Mouse (Mus musculus): ENCODE measurements around the gene Lsm14a. TPM values are rescaled to one million over a fixed set of nuclear protein-coding genes. Genes with fewer than 3 reads are reported as not detected.

Gene Lsm14a
- polyA plus RNA-seq, 1 experiment, result 55.9 TPM

DNA sequence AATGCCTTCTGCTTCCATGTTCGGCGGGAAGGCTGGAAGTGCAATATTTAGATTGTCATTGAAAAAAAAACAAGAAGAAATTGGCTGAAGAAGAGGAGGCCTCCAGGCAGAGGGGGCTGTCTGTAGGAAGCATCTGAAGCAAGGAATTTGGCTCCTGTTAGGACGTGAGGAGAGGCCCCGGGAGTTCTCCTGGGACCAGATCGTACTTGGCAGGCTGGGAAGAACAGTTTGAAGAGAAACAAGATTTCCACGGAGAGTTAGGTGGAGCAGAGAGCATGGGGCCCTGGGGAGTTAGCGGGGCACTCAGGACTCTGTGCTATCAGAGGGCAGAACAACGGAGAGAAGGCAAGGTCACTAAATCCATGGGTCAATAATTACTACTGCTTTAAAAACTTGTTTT is 69.8 kb downstream of the Lsm14a start:
- peaks cover under 1% of the 10 kb centered on the region for H3K4me1 ChIP-seq (ENCODE audit: control insufficient read depth, insufficient read depth, low read length)
- no peak overlapping the region for H3K27ac ChIP-seq (ENCODE audit: insufficient read depth, low read length)
- TF ChIP-seq CTCF (IDR thresholded peaks at IDR 0.05; ENCODE audit: extremely low read depth, insufficient read depth, low read length), result no peak
- TF ChIP-seq POLR2A (IDR thresholded peaks at IDR 0.05; ENCODE audit: extremely low read depth, insufficient read depth, low read length), result no peak
- H3K4me3 ChIP-seq (ENCODE audit: insufficient read depth, low read length), result no peak overlapping the region

DNA sequence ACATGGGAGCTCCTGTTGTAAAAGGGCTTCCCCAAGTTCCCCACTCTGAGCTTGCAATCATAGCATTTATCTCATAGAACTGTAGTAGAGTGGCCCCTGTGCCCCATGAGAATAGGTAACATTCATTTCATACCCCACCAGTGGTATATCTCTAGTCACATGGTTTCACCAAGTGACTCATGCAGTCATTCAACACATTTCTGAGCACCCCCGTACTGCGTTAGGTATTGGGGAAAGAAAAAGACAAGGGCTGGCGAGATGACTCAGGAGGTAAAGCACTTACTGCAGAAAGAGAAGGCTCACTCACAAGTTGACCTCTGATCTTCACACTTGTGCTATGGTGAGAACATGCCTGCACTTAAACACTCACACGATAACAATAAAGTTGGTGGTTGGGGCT is 71.2 kb downstream of the Lsm14a start:
- TF ChIP-seq CTCF (IDR thresholded peaks at IDR 0.05; ENCODE audit: extremely low read depth, insufficient read depth, low read length), result no peak
- no peak for TF ChIP-seq POLR2A (IDR thresholded peaks at IDR 0.05; ENCODE audit: extremely low read depth, insufficient read depth, low read length)
- Histone ChIP-seq H3K27ac (ENCODE audit: insufficient read depth, low read length) (no peak overlapping the region), H3K4me3 (ENCODE audit: insufficient read depth, low read length) (no peak overlapping the region), H3K4me1 (ENCODE audit: control insufficient read depth, insufficient read depth, low read length) (peaks cover 2% of the 10 kb centered on the region)

DNA sequence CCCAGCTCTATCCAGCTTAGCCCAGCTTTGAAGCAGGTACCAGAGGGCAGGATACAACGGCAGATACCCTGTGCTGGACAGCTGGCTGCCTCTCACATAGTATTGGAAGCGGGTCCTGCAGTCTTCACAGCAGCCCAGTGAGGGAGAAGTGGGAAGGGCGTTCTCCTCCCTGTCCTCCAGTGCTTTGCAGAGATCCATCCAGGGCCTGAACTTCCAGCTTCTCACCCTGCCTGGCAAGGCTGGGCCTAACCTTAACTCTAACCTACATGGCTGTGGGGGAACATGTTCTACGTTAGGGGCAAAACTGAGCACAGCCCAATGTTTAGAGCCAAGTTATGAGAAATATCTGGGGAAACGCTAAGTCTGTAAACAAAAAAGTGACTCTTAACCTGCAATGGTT is 72.0 kb downstream of the Lsm14a start:
- Histone ChIP-seq H3K4me1 (ENCODE audit: control insufficient read depth, insufficient read depth, low read length) (peaks cover 2% of the 10 kb centered on the region), H3K4me3 (ENCODE audit: insufficient read depth, low read length) (no peak overlapping the region), H3K27ac (ENCODE audit: insufficient read depth, low read length) (no peak overlapping the region)
- TF ChIP-seq CTCF (IDR thresholded peaks at IDR 0.05; ENCODE audit: extremely low read depth, insufficient read depth, low read length), result no peak

DNA sequence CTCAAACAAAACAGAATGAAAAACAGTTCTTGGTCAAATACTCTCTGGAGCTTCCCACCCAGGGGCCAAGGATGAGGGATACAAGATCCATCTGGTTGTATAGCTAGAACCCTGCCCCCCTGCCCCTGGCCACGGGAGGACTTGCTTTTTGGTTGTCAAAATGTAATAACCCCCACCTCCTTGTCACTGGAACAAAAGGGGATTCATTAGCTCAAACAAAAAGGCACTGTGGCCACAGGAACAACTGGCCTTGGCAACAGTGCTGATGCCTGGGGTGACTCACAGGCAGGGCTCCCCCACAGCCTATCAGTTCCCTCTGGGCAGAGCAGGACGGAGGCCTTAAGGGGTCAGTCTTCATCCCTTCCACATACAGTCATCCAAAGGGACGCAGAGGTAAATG is 73.2 kb downstream of the Lsm14a start:
- Histone ChIP-seq H3K4me1 (ENCODE audit: control insufficient read depth, insufficient read depth, low read length) (peaks cover 2% of the 10 kb centered on the region), H3K4me3 (ENCODE audit: insufficient read depth, low read length) (peak overlapping the region; percentile 9; the same call in 1 of the 2 replicates), H3K27ac (ENCODE audit: insufficient read depth, low read length) (peak overlapping the region; percentile 66; the same call in 1 of the 2 replicates)
- no peak for TF ChIP-seq CTCF (IDR thresholded peaks at IDR 0.05; ENCODE audit: extremely low read depth, insufficient read depth, low read length)
- no peak for TF ChIP-seq POLR2A (IDR thresholded peaks at IDR 0.05; ENCODE audit: extremely low read depth, insufficient read depth, low read length)

DNA sequence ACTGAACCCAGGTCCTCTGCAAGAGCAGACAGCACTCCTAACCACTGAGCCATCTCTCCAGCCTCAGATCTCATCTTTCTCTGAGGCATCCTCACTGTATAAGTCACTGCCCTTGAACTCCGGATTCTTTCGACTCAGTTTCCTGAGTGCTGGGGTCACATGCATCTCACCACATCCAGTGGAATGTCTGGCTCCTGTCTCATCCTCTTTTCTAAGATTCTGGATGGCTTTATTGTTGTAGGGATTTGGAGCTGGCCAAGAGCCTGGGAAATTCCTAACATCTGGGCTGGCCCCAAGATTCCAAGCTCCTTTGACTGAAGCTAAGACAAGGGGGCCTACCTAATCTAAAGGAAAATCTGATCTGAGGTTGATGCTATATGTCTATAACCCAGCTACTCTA is 74.0 kb downstream of the Lsm14a start:
- peaks cover 2% of the 10 kb centered on the region for H3K4me1 ChIP-seq (ENCODE audit: control insufficient read depth, insufficient read depth, low read length)
- peak overlapping the region; percentile 78 for H3K27ac ChIP-seq (ENCODE audit: insufficient read depth, low read length)
- TF ChIP-seq POLR2A (IDR thresholded peaks at IDR 0.05; ENCODE audit: extremely low read depth, insufficient read depth, low read length) (no peak), CTCF (IDR thresholded peaks at IDR 0.05; ENCODE audit: extremely low read depth, insufficient read depth, low read length) (no peak)
- H3K4me3 ChIP-seq (ENCODE audit: insufficient read depth, low read length), result no peak overlapping the region

DNA sequence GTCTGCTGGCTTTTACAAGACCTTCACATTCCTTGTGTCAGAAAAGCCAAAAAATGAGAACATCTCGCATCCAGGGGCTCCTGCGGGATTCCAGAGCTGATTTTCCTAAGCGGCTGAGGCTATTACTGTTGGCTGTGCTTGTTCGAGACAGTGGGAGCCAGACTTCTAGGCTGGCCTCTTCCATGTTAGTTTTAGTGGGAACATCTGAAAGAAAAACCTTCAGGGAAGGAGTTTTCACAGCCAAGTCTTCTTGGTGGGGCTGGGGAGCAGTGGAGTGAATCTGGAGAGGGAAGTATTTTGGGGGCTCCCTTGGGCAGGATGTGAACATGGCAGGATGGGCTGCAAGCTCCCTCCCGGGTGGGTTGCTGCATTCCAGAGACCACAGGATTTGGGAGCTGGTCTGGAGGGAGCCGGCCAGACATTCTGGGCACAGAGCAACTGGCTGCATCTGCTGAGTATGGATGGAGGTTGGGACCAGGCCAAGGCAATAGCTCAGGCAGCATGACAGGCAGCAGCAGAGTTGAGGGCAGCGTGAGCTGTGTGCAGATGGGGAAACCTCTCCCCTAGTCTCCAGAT is 75.1 kb downstream of the Lsm14a start:
- Histone ChIP-seq H3K27ac (ENCODE audit: insufficient read depth, low read length) (peak overlapping the region; percentile 73), H3K4me1 (ENCODE audit: control insufficient read depth, insufficient read depth, low read length) (peaks cover 3% of the 10 kb centered on the region), H3K4me3 (ENCODE audit: insufficient read depth, low read length) (no peak overlapping the region)
- no peak for TF ChIP-seq POLR2A (IDR thresholded peaks at IDR 0.05; ENCODE audit: extremely low read depth, insufficient read depth, low read length)
- no peak for TF ChIP-seq CTCF (IDR thresholded peaks at IDR 0.05; ENCODE audit: extremely low read depth, insufficient read depth, low read length)

DNA sequence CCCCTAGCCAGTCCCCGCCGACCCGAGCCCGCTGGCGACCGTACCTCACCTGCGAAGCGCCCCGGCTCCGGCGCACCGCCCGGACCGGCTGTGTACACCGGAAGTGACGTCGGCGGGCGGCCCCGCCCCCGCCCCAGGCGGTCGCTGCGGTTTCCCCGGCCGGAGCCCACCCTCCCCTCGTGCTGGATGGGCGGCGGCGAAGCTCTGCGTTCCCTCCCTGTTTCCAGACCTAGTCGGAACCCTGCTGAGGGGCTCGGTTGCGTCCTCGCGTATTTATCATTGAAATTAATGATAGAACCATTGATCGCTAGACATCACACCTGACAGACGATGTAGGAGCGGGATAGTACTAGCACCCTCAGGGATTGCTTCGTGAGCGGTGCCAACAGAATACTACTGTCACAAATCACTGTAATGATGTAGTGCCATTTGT is 79.7 kb downstream of the Lsm14a start, which contains the start of gene 4931406P16Rik:
TSS of gene 4931406P16Rik (minus strand) at position 109 of the 433 bp plus-strand sequence.
- Histone ChIP-seq H3K27ac (ENCODE audit: insufficient read depth, low read length) (peak within 1 kb of the TSS; percentile 95), H3K4me1 (ENCODE audit: control insufficient read depth, insufficient read depth, low read length) (peaks cover 8% of the 10 kb centered on the region; the same call in 1 of the 2 replicates), H3K4me3 (ENCODE audit: insufficient read depth, low read length) (peak within 1 kb of the TSS; percentile 95)
- peak; percentile 59; the same call in 1 of the 2 replicates for TF ChIP-seq POLR2A (IDR thresholded peaks at IDR 0.05; ENCODE audit: extremely low read depth, insufficient read depth, low read length)
- TF ChIP-seq CTCF (IDR thresholded peaks at IDR 0.05; ENCODE audit: extremely low read depth, insufficient read depth, low read length), result no peak

DNA sequence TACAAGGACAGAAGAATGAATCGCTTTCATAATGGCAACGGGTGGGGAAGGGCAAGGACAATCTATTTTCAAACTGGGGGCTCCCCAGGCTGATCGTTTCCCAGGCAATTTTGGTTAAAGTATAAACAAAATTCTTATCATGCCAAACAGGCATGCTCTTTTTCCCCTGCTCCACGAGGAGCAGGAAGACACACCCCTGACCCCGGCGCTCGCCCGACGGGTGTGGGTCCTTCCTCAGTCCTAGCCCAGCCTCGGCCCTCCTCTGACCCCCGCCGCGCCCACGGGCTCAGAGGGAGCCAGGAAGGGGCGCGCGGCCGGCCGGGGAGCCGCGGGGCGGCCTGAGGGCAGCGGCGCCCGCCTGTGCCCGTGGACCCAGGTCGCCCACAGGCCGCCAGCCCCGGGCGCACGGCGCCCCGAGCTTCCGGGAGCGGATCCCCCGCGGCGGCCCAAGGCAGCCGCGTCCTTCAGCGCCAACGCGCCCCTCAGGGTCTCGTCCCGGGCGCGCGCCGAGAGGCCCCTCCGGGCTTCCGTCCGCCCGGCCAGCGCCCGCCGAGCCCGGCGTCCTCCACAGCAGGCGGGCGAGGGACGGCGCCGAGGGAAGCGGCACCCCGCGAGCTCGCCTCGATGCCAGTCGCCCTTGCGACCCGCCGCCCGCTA is 80.2 kb downstream of the Lsm14a start:
- Histone ChIP-seq H3K4me3 (ENCODE audit: insufficient read depth, low read length) (peak overlapping the region; percentile 95), H3K4me1 (ENCODE audit: control insufficient read depth, insufficient read depth, low read length) (peaks cover 8% of the 10 kb centered on the region; the same call in 1 of the 2 replicates), H3K27ac (ENCODE audit: insufficient read depth, low read length) (peak overlapping the region; percentile 95)
- TF ChIP-seq CTCF (IDR thresholded peaks at IDR 0.05; ENCODE audit: extremely low read depth, insufficient read depth, low read length), result no peak
- TF ChIP-seq POLR2A (IDR thresholded peaks at IDR 0.05; ENCODE audit: extremely low read depth, insufficient read depth, low read length), result no peak

DNA sequence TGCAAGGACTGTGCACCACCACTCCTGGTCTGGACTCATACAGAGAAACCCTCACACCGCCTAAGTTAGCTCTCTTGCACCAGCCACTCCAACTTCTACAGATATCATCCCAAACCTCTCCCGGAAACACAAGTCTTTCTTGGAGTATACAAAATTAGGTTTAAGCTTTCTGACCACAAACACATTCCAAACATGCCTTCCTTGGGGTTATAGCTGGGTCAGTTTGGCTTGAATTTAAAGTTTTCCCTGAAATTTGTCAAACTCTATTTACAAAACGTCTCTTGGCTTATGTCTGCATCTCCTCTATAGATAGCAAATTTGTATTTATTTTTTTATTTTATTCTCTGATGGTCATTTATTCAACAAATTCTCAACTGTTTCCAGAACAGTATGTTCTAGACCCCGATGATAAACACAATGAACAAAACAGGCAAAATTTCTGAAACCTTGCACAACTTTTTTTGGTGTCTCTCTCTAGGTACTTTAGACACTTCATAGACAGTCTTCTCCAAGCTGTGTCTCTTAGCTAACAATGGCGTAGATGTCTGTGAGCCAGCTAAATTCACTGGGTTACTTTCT is 83.8 kb downstream of the Lsm14a start:
- H3K4me3 ChIP-seq (ENCODE audit: insufficient read depth, low read length), result no peak overlapping the region
- no peak for TF ChIP-seq POLR2A (IDR thresholded peaks at IDR 0.05; ENCODE audit: extremely low read depth, insufficient read depth, low read length)
- H3K4me1 ChIP-seq (ENCODE audit: control insufficient read depth, insufficient read depth, low read length), result peaks cover 11% of the 10 kb centered on the region; the same call in 1 of the 2 replicates
- H3K27ac ChIP-seq (ENCODE audit: insufficient read depth, low read length), result 0 out of 2 replicates have a peak overlapping the region, but pooled peaks have one; percentile 66

DNA sequence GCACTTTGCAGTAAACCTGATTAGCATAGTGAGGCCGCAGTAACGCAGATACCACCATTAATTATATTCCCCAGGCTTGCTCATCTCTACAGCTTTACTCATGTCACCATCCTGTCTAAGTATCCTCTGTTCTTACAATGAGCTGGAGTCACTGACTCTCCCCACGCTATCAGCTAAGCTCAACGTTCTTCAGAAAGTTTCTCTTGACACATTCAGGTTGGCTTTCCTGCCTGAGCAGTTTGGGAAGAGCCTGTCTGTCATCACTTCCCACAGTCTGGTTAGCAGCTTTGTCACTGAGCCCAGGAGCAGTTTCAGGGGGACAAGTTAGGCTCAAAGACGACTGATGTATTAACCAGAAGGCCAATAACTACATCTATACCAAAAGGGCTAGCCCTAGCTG is 84.5 kb downstream of the Lsm14a start:
- no peak overlapping the region for H3K4me3 ChIP-seq (ENCODE audit: insufficient read depth, low read length)
- TF ChIP-seq POLR2A (IDR thresholded peaks at IDR 0.05; ENCODE audit: extremely low read depth, insufficient read depth, low read length) (no peak), CTCF (IDR thresholded peaks at IDR 0.05; ENCODE audit: extremely low read depth, insufficient read depth, low read length) (no peak)
- H3K4me1 ChIP-seq (ENCODE audit: control insufficient read depth, insufficient read depth, low read length), result peaks cover 9% of the 10 kb centered on the region; the same call in 1 of the 2 replicates
- no peak overlapping the region for H3K27ac ChIP-seq (ENCODE audit: insufficient read depth, low read length)
